Mouse (Mus musculus) hindbrain, postnatal 0 days (tissue): ENCODE data around the gene Rora. TPM values are rescaled to one million over a fixed set of nuclear protein-coding genes. Genes with fewer than 3 reads are reported as not detected.

ENCODE experiments used
- ATAC-seq: fragments of 200-750 bp; cut with Nextera tagmentation; 2 replicates; pipeline ENCODE4 v1.8.0; 2017; ENCODE audit warnings: mild to moderate bottlenecking, moderate TSS enrichment, moderate library complexity
- DNase-seq: peaks from one replicate; pipeline ENCODE4 v3.0.0-alpha.2; 2015; ENCODE audit warnings: low spot score
- H3K27ac ChIP-seq: fragments of 300-500 bp; sonication (generic); 2 replicates; pipeline ENCODE4 v1.5.1; 2014; ENCODE audit warnings: mild to moderate bottlenecking
- H3K27me3 ChIP-seq: fragments of 300-500 bp; sonication (generic); 2 replicates; pipeline ENCODE4 v1.6.1; 2014; ENCODE audit warnings: low read length, mixed read lengths; ENCODE audit not compliant: insufficient read depth
- H3K36me3 ChIP-seq: fragments of 300-500 bp; sonication (generic); 2 replicates; pipeline ENCODE4 v1.6.1; 2014; ENCODE audit warnings: low read length, mixed read lengths; ENCODE audit not compliant: insufficient read depth
- H3K4me1 ChIP-seq: fragments of 300-500 bp; sonication (generic); 2 replicates; pipeline ENCODE4 v1.6.1; 2014; ENCODE audit warnings: antibody characterized with exemption, low read length, mixed read lengths; ENCODE audit not compliant: insufficient read depth
- H3K4me2 ChIP-seq: fragments of 300-500 bp; sonication (generic); 2 replicates; pipeline ENCODE4 v1.6.1; 2014; ENCODE audit warnings: low read depth, mild to moderate bottlenecking, low read length, moderate library complexity, mixed read lengths
- H3K4me3 ChIP-seq: fragments of 300-500 bp; sonication (generic); 2 replicates; pipeline ENCODE4 v1.5.1; 2014; ENCODE audit warnings: low read length
- H3K9ac ChIP-seq: fragments of 300-500 bp; sonication (generic); replicated peaks from 2 replicates; pipeline ENCODE4 v1.6.1; 2014; ENCODE audit warnings: mild to moderate bottlenecking, low read length, moderate library complexity, mixed read lengths
- H3K9me3 ChIP-seq: fragments of 300-500 bp; sonication (generic); 2 replicates; pipeline ENCODE4 v1.6.1; 2016; ENCODE audit warnings: low read length, mixed read lengths
- CTCF ChIP-seq: IDR thresholded peaks from 2 replicates; pipeline ENCODE4 v1.5.1; 2016; ENCODE audit warnings: antibody characterized with exemption, control low read depth, low read depth
- WGBS: fragments of 180-500 bp; shearing (Covaris S2); extraction: QIAGEN DNeasy Blood & Tissue Kit; methylation state at CpG from one replicate; pipeline ENCODE4 v1.1.7; 2014; 5-methylcytosine and 5-hydroxymethylcytosine counted together
- polyA plus RNA-seq: library from polyadenylated mRNA; unstranded; fragments of >200 nt; fragmentation: Nextera tagmentation; extraction: Ambion mirVana; gene quantifications from 2 replicates; pipeline ENCODE4 v1.2.1, GENCODE M21; 2015
- total RNA-seq: library from RNA; depleted of rRNA; stranded (reverse); fragments of >200 nt; gene quantifications from 2 replicates; pipeline ENCODE4 v1.2.3, GENCODE M21; 2014

Gene Rora
- total and polyA plus RNA-seq, 2 experiments from 2014 or later = 27.5 to 59.4 TPM

GRCm38 (mm10) chr9:68724636-68725285, 71.2 kb downstream of the Rora start:
- 77% methylated on average over 8 of the region's 8 CpGs for WGBS
- Histone ChIP-seq H3K9me3 (no peaks in the 10 kb centered on the region), H3K9ac (no peak overlapping the region), H3K4me2 (no peak overlapping the region), H3K27ac (no peak overlapping the region), H3K27me3 (no peaks in the 10 kb centered on the region), H3K4me1 (0 out of 2 replicates have a peak, but pooled peaks cover under 1% of the 10 kb centered on the region), H3K36me3 (no peaks in the 10 kb centered on the region), H3K4me3 (no peak overlapping the region)
- TF ChIP-seq CTCF = no peak
- DNase-seq = peak; percentile 14
- no peak for ATAC-seq

- no peak overlapping the region for H3K27ac ChIP-seq
- no peaks in the 10 kb centered on the region for H3K4me1 ChIP-seq
- H3K9ac ChIP-seq = no peak overlapping the region
- no peaks in the 10 kb centered on the region for H3K9me3 ChIP-seq
- no peaks in the 10 kb centered on the region for H3K27me3 ChIP-seq
- no peak overlapping the region for H3K4me2 ChIP-seq
- no peaks in the 10 kb centered on the region for H3K36me3 ChIP-seq
- DNase-seq = no peak
- no peak for TF ChIP-seq CTCF
- no peak for ATAC-seq
- no peak overlapping the region for H3K4me3 ChIP-seq
- WGBS = 73% methylated on average over 11 of the region's 11 CpGs
Measured at GRCm38 (mm10) chr9:68727166-68727855, 73.7 kb downstream of the Rora start.

GRCm38 (mm10) chr9:68731438-68731837, 77.9 kb downstream of the Rora start:
- TF ChIP-seq CTCF = peak; percentile 46
- DNase-seq = peak; percentile 42
- Histone ChIP-seq H3K27me3 (no peaks in the 10 kb centered on the region), H3K9ac (no peak overlapping the region), H3K9me3 (no peaks in the 10 kb centered on the region), H3K36me3 (no peaks in the 10 kb centered on the region), H3K4me3 (no peak overlapping the region), H3K27ac (no peak overlapping the region), H3K4me1 (peaks cover 6% of the 10 kb centered on the region; the same call in 1 of the 2 replicates), H3K4me2 (no peak overlapping the region)
- no peak for ATAC-seq
- 28% methylated on average over 1 of the region's 1 CpGs for WGBS

- WGBS = 71% methylated on average over 4 of the region's 4 CpGs
- no peaks in the 10 kb centered on the region for H3K27me3 ChIP-seq
- no peak overlapping the region for H3K27ac ChIP-seq
- ATAC-seq (no peak), DNase-seq (no peak)
- no peaks in the 10 kb centered on the region for H3K9me3 ChIP-seq
- no peak for TF ChIP-seq CTCF
- no peak overlapping the region for H3K4me3 ChIP-seq
- H3K36me3 ChIP-seq = no peaks in the 10 kb centered on the region
- no peak overlapping the region for H3K9ac ChIP-seq
- H3K4me2 ChIP-seq = no peak overlapping the region
- peaks cover 6% of the 10 kb centered on the region; the same call in 1 of the 2 replicates for H3K4me1 ChIP-seq
Measured at GRCm38 (mm10) chr9:68732929-68733328, 79.3 kb downstream of the Rora start.

GRCm38 (mm10) chr9:68735886-68736285, 82.3 kb downstream of the Rora start:
- 92% methylated on average over 5 of the region's 5 CpGs for WGBS
- Histone ChIP-seq H3K36me3 (no peaks in the 10 kb centered on the region), H3K9me3 (no peaks in the 10 kb centered on the region), H3K4me3 (no peak overlapping the region), H3K27ac (no peak overlapping the region), H3K4me1 (peaks cover 6% of the 10 kb centered on the region; the same call in 1 of the 2 replicates), H3K9ac (no peak overlapping the region), H3K27me3 (no peaks in the 10 kb centered on the region), H3K4me2 (no peak overlapping the region)
- no peak for TF ChIP-seq CTCF
- no peak for ATAC-seq
- DNase-seq = no peak

GRCm38 (mm10) chr9:68737197-68737736, 83.7 kb downstream of the Rora start:
- TF ChIP-seq CTCF = no peak

More at GRCm38 (mm10) chr9:68737197-68737736, 83.7 kb downstream of the Rora start:
- Histone ChIP-seq H3K4me1 (peaks cover 6% of the 10 kb centered on the region; the same call in 1 of the 2 replicates), H3K4me3 (no peak overlapping the region), H3K4me2 (no peak overlapping the region), H3K27ac (no peak overlapping the region), H3K27me3 (no peaks in the 10 kb centered on the region), H3K9me3 (no peaks in the 10 kb centered on the region), H3K36me3 (no peaks in the 10 kb centered on the region), H3K9ac (no peak overlapping the region)
- peak; percentile 18 for DNase-seq
- WGBS = 52% methylated on average over 9 of the region's 9 CpGs
- ATAC-seq = no peak
